Mouse (Mus musculus) c-Kit-positive CD71-negative TER-119-negative erythroid progenitor cells, embryonic 14.5 days (primary cell): Measurements from ENCODE around the gene Arhgap42.

ENCODE experiments used
- DNase-seq: peaks from one replicate; pipeline ENCODE4 v3.0.0-alpha.2; 2013; ENCODE audit warnings: low read depth

Gene Arhgap42

DNA sequence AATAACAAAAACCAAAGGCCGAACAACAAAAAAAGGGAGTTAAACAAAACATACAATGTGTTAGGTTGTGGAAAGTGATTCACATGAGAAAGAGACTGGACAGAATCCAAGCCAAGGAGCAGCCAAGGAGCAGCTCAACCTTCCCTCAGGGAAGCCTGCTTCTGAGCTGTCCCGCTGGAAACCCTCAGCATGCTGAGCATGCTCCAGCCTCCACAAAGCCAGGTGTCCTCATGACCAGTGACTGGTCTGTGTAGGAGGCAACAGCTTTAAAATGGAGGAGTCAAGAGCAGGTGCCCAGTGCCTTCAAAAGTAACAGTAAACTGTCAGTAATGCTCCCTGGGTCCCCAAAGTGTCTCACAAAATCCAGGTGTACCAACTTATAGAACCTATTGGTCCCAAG is 28.4 kb downstream of the Arhgap42 start:
- DNase-seq: no peak

DNA sequence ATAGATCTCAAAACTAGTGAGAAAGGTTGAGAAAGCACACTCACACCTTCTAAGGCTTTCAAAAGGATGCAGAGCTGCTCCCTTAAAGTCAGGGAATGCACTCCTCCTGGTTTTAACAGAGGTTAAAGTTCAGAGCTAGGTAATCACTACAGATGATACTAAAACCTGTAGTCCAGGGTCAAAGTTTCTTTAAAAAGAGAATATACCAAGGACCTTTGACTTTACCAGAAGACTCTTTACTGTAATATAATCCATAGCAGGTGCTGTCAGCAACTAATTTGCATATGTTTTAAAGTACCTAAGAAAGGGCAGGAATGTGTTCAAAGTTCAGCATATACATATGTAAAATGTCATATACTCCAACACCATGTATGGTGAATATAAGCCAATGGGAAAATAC is 30.7 kb downstream of the Arhgap42 start:
- no peak for DNase-seq

GRCm38 (mm10) chr9:9207251-9207650 is 31.6 kb downstream of the Arhgap42 start:
- DNase-seq: no peak

DNA sequence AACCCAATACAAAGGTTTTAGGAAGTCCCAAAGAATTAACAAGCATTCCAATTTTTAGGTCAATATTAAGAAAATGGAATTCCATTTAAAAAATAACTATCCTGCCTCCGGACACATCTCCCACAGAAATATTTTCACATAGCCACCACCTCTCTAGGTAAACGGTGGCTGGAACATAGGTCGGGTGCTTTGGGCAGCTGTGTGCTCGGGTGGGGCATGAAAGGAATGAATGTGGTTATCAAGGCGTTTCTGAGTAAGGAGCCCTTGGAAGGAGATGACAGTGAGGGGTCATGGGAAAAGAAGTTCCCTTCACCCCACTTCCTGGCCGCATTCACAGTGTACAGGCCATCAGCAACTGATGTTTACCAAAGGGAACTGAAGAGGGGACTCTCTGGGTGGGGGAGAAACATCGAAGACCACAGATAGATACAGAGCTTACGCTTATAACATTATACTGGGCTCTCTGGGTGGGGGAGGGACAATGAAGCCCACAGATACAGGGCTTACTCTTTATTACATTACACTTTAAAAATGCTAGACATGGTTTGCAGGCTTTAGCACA is 38.0 kb downstream of the Arhgap42 start:
- DNase-seq: no peak

DNA sequence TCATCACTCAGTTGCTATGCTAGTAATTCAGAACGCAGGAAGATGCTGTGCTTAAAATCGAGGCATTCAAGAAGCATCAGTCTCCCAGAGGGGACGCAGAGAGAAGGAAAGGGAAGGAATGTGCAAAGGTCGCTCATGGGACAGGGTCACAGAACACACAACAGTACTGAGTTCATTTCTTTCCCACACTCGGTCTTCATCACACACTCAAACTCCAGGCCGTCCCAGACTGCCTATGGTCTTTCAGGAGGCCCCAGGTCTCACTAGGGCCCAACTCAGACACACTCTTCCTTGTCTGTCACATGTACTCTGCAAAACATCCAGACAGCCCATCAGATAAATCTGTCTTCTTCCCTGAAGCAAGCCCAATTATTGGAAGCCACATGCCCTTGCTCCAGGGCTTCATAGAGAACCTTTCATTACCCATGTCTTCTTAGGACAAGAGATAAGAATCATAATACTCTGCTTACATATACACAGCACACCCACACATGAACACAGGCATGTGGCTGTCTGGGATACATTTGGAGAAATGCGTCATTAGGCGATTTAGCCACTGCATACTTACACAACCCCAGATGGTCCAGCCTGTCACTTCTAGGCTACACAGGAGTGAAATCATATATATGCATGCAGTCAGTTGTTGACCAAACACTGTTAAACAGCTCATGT is 39.6 kb downstream of the Arhgap42 start:
- no peak for DNase-seq

- DNase-seq: no peak
Observed at GRCm38 (mm10) chr9:9198645-9199044, 40.3 kb downstream of the Arhgap42 start.

- DNase-seq: no peak
Observed at GRCm38 (mm10) chr9:9196046-9196445, 42.9 kb downstream of the Arhgap42 start.

- DNase-seq: no peak
Observed at GRCm38 (mm10) chr9:9194496-9194895, 44.4 kb downstream of the Arhgap42 start.

DNA sequence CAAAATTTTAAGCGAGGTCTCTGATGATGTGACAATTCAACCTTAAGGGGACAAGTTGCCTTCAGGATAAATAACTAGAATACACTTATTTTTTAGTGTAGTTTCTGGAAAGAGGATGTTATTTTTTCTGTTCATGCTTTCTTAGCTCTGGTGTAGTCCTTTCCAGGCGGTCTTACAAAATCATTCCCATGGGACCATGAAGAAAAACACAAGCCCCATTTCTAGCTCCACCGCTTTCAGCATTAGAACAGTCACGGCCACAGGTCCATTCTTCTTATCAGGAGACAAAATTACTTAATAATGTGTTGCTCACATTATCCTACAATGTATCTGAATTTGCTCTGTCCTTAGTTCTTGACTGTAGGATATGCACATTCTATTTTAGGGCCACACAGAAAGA is 46.2 kb downstream of the Arhgap42 start:
- no peak for DNase-seq

DNA sequence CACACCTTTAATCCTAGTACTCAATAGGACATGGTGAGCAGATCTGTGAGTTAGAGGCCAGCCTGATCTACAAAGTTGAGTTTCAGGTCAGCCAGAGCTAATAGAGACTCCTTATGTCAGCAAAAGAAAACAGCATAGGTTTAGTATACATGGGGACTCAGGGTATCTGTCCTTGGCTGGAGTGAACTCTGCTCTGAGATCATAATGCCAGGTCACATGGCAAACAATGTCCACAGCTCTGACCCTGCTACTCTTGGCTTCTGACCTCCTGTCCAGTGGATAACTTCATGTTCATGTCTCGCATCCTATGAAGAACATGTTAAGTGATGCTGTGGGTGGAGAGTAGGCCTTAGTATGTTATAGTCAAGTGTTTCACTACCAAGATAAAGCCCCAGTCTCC is 48.1 kb downstream of the Arhgap42 start:
- no peak for DNase-seq

DNA sequence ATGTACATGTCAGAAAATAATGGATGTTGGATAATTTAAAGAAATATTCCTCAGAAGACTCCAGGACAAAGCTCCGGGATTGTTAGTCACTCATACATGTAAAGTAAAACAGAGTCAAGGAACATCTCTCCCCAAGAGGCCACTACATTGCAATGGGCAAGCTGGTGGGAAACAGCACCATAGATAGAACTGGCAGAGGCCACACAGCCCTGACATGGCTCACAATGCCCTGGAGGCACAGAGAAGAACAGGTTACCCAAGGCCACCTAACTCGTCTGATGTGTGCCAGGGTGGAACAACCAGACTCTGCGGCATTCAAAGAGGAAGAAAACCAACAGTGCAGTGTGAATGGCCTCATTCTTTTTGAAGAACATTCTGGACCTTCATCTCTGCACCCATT is 50.7 kb downstream of the Arhgap42 start:
- DNase-seq: no peak

DNA sequence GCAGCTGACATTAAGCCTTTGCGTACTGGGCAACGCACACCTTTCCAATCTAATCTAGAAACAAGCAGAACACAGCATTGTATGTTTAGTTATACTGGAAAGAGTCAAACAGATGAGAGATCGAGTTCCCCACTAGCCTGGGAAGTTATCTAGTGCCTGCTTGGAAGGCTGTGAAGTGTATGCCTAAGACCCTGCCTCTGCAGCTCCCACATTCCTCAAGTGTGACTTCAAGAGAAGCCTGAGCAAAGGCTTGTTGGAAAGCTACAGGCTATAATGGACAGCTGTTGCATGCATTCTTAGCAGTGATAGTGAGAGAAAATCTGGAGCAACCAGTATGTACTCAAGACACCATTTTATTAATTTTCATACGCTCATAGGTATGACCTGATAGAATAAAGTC is 61.2 kb downstream of the Arhgap42 start:
- DNase-seq: no peak

- DNase-seq: no peak
Observed at GRCm38 (mm10) chr9:9174924-9175323, 64.0 kb downstream of the Arhgap42 start.

GRCm38 (mm10) chr9:9174206-9174605 is 64.7 kb downstream of the Arhgap42 start:
- no peak for DNase-seq

- DNase-seq: no peak
Observed at GRCm38 (mm10) chr9:9173091-9173490, 65.8 kb downstream of the Arhgap42 start.

DNA sequence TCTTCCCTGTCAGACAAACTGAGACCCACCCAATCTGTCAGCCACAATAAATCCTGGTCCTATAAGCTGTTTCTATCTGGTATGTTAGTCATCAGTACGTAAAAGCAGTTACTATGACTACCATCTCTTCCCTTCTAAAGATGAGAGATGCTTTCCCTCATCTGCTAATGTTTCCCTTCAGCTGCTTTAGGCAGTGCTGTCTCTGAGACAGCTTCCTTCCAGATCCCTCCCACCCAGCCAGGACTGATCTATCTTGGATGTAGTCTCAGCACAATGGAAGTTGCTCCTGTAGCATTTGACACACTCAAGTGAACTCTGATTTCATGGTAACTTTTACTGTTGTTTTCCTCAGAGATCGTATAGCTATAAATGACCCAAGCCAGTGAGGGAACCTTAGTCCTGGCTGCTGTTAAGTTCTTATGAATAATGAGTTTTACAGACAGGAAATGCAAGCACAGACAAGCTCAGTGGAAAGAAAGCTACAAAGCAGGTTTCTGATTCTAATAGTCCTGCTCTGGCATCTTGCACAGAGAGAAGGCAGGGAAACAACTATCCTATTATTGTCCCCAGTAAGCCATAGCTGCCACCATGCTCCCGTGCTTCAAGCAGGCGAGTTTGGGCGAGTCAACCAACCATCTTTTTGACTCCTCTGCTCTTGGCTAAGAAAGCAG is 67.6 kb downstream of the Arhgap42 start:
- DNase-seq: no peak

- no peak for DNase-seq
Observed at GRCm38 (mm10) chr9:9165641-9166063, 73.2 kb downstream of the Arhgap42 start.

- no peak for DNase-seq
Observed at GRCm38 (mm10) chr9:9160736-9161135, 78.2 kb downstream of the Arhgap42 start.

DNA sequence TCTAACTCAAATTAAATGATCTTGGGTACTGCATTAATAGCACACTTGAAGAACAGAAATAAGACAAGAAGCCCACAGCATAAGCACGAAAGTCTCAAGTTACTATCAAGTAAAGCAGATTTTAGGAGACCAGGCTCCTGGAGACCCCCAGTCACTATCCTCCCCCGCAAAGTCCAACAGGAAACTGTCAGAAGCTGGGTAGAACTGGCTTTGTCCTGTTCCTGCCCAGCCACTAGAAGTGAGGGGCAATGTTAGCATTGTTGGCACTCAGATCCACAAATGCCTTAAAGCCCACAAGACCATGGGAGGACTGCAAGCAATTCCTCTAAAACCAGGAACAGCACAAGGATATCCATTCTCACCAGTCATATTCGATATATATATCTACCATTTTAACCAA is 80.7 kb downstream of the Arhgap42 start:
- no peak for DNase-seq

- DNase-seq: no peak
Observed at GRCm38 (mm10) chr9:9157425-9157824, 81.5 kb downstream of the Arhgap42 start.

GRCm38 (mm10) chr9:9154636-9155035 is 84.3 kb downstream of the Arhgap42 start:
- no peak for DNase-seq

GRCm38 (mm10) chr9:9144301-9145121 is 94.4 kb downstream of the Arhgap42 start:
- no peak for DNase-seq

DNA sequence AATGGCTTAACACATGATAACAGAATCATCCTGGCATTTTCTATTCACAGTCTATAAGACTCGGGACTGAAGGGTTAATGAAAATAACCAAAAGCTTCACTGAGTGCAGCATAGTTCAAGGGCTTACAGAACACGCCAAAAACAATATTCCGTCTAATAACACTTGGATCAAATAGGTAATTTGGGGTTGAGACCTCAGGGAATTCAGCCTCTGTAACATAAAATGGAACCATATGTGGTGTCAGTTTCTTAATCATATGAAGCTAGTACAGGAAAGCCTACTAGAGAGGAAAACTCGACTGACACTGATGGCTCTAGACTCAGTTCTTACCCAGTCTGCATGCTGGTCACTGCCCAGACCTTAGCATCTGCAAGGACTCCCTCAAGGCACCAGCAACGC is 95.8 kb downstream of the Arhgap42 start:
- no peak for DNase-seq
